Mouse (Mus musculus) spleen, adult 2 months (tissue): ENCODE measurements at regions not wholly inside any gene's neighbourhood (a gene's known extent, or its start where the extent isn't known, plus 50 kb on each side); places are given as distances from the start of the nearest gene placed in this dataset.

Source experiments
- CTCF ChIP-seq: fragments of 200-500 bp; IDR thresholded peaks from 2 replicates; pipeline ENCODE4 v1.5.1; 2011; ENCODE audit warnings: mild to moderate bottlenecking, inconsistent platforms; ENCODE audit not compliant: insufficient read depth, insufficient read length, insufficient replicate concordance; ENCODE audit errors: extremely low read depth
- POLR2A ChIP-seq: fragments of 200-500 bp; IDR thresholded peaks from 2 replicates; pipeline ENCODE4 v1.6.1; 2011; ENCODE audit warnings: low read depth, low read length, inconsistent platforms

- no peak for TF ChIP-seq CTCF
- TF ChIP-seq POLR2A, result no peak
These were observed 184.0 kb downstream of the Calcrl start for GRCm38 (mm10) chr2:84241244-84241643.
